Mouse (Mus musculus) heart, adult 2 months (tissue): ENCODE measurements around the gene Tor2a.

Source experiments
- CTCF ChIP-seq: fragments of 200-600 bp; IDR thresholded peaks from 2 replicates; pipeline ENCODE4 v1.8.1; 2022; ENCODE audit warnings: antibody characterized with exemption, mild to moderate bottlenecking, moderate library complexity
- EP300 ChIP-seq: fragments of 200-500 bp; IDR thresholded peaks from 2 replicates; pipeline ENCODE4 v1.6.1; 2011; ENCODE audit warnings: low read depth, low read length, control low read depth; ENCODE audit not compliant: insufficient read depth
- POLR2A ChIP-seq: fragments of 200-500 bp; IDR thresholded peaks from 2 replicates; pipeline ENCODE4 v1.6.1; 2011; ENCODE audit warnings: mild to moderate bottlenecking, low read depth, low read length, control low read depth; ENCODE audit not compliant: insufficient read depth

DNA sequence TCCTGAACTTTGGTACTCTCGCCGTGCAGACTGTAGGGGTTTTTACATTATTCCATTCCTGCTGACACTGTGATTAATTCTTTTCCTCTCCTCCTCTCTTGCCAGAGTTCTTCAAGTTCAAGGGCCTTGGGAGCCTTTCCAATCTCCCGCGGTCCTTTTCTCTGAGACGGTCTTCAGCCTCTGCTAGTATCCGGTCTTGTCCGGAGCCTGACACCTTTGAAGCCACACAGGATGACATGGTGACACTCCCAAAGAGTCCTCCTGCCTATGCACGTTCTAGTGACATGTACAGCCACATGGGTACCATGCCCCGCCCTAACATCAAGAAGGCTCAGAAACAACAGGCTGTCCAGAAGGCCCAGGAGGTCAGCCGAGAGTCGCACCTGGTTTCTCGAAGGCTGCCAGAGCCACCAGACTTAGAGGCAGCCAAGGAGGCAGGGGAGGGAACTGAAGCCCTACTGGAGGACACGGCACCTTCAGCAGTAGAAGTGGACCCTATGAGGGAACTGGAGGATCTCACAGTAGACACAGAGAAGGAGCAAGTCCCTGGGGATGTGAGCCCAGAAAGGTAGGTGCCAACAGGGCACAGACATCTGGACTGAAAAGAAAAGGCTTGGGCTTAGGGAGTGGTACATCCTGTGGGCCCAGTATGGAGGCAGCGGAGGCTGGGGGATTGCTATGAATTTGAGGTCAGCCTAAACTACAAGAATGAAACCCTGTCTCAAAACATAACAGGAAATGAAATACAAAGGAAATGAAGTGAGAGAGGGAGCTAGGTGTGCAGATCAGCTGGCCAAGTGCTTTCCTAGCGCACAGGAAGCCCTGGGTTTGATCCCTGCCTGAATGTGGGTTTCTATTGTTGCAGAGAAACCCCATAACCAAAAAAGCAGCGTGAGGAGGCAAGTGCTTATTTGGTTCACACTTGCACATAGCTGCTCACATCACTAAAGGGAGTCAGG, 31.9 kb upstream of the Tor2a start:
- TF ChIP-seq POLR2A: no peak
- TF ChIP-seq EP300: no peak
- TF ChIP-seq CTCF: no peak
